Mouse (Mus musculus) embryo, embryonic 9.5 days (tissue): ENCODE results near the gene Ccnl2.

Source experiments
- DNase-seq: peaks from one replicate; pipeline ENCODE4 v3.0.0-alpha.2; 2017; ENCODE audit errors: extremely low spot score

Ccnl2 gene

DNA sequence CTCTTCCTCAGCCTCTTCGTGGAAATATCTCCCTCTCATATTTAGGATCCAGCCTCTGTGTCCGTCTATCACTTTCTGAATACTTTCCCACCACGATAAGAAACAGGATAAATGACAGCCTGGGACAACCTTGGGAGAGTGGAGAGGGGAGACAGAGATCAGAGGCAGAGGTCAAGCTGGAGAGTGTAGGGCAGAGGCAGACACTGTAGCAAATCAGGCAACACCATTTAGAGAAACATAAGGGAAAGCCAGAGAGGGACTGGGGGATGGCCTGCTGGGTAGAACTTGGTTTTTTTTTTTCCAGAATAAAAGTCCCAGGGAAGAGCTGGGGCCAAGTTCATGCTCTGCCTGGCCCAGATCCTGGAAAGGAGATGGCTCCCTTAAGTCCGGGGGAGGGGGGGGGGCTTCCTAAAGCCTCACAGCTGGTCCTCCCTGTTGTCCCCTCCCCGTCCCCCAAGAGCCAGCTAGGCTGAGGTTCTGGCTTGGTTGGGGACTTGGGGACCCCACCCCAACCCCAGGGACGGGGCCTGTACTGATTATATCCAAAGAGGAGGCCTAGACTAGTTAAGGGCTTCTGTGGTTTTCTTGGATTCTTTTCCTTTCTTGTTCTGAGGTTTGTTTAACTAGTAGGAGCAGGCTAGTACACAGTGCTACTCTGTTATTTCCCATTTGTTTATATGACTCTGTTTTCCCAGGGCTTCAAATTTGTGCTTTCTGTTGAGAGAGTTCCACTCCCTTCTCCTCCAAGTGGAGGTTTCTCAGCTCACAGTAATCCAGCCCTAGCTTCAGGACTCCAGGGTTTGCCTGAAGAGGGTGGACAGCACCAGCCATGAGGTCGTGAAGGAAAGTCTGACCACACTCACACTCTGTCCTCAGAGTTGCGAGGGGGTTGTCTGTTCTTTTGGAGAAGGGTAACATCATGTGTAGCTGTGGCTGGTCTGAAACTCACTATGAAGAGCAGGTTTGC is 26.2 kb downstream of the Ccnl2 start:
- no peak for DNase-seq

DNA sequence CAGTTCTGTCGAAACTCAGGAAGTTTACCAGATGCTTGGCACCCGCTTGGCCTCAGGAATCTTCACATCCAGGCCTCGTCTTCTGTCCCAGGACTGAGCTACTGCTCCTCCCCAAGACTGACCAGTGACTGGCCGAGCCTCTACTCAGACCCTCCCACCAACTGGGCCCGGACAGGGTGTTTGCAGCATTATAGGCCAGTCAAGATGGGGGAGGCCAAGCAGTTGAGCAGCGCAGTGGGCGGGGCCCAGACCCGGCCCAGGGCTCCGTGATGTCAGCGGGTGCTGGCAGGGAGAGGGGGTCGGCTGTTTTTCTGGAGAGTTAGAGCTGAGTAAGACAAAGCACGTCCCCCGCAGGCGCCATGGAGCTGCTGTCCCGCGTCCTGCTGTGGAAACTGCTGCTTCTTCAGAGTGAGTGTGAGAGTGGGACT is 27.2 kb downstream of the Ccnl2 start, which contains the start of gene Mxra8:
Mxra8 (plus strand) TSS at position 198 of the 428 bp plus-strand sequence.
- DNase-seq = peak; percentile 91

DNA sequence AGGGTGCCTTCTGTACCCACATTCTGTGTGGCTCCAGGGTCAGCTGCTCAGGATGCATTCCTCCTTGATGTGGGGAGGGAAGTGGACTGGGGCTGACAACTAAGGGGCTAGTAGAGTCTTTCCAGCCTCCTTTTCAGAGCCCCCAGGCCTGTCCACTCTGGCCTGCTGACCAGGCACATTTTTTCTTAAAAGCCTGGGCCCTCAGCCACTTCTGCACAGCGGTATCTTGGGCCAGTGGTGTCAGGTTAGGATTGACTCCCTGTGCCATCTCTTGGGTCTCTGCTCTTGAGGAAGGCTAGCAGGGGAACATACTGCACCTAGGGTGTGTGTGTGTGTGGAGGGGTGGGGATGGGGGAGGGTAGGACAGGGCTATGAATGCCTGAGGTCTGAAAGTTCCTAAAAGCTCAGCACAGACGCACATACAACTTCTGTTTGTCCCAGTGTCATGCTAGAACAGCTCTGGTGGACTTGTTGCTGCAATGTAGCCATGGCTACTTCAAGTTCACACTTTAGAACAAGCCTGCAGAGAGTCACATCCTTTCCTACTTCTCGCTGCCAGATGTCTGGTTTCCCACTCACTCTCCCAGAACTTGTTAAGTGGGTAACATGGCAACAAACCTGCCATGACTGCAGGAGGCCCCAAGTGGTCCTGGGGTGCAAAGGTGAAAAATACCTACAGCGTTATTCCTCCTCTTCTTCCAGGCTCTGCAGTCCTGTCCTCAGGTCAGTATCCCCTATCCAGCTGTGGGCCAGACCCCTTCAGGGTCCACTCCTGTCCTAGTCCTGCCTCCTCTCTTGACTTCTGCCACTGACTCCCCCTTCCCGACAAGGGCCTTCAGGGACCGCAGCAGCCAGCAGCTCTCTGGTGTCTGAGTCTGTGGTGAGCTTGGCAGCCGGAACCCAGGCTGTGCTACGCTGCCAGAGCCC is 28.1 kb downstream of the Ccnl2 start:
- DNase-seq = no peak

DNA sequence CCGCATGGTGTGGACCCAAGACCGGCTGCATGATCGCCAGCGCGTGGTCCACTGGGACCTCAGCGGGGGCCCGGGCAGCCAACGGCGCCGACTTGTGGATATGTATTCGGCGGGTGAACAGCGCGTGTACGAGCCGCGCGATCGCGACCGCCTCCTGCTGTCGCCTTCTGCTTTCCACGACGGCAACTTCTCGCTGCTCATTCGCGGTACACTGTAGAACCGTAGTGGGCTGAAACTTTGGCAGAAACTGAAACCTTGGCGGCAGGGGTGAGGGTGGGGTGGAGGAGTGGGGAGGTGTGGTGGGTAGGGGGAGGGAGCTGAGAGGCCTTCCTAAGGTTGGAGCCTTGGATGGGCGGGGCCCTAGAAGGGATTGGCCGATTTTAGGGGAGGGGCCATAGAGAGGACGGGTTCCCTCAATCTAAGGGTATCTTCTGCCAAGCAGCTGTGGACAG is 28.7 kb downstream of the Ccnl2 start:
- peak; percentile 69 for DNase-seq

DNA sequence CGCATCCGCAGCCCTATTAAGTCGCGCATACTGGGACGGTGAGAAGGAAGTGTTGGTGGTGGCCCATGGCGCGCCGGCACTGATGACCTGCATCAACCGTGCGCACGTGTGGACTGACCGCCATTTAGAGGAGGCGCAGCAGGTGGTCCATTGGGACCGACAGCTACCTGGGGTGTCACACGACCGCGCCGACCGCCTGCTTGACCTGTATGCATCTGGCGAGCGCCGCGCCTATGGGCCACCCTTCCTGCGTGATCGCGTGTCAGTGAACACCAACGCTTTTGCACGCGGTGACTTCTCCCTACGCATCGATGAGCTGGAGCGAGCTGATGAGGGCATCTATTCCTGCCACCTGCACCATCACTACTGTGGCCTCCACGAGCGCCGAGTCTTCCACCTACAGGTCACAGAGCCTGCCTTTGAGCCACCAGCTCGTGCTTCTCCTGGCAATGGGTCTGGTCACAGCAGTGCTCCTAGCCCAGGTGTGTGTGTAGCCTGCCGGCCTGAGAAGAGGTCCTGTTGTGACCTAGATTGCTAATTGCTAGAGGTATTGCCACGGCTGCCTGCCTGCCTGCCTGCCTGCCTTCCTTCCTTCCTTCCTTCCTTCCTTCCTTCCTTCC is 29.5 kb downstream of the Ccnl2 start:
- DNase-seq = no peak

DNA sequence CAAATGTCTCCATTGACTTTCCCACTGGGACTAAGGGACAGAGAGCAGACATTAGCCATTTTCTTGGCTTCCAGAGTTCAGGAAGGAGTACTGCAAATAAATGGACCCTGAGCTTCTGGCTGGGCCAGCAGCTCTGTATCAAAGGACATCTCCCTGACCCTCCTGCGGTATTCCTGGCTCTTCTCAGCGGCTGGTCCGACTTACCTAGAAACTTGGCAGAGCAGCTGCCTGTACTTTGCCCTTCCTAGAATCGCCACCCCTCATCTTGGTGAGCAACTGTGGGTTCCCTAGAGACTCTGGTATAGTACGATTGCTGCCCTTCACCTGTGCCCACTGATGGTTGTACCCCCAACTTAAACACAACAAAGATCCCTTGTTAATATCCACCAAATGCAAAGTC is 30.9 kb downstream of the Ccnl2 start:
- DNase-seq = no peak

DNA sequence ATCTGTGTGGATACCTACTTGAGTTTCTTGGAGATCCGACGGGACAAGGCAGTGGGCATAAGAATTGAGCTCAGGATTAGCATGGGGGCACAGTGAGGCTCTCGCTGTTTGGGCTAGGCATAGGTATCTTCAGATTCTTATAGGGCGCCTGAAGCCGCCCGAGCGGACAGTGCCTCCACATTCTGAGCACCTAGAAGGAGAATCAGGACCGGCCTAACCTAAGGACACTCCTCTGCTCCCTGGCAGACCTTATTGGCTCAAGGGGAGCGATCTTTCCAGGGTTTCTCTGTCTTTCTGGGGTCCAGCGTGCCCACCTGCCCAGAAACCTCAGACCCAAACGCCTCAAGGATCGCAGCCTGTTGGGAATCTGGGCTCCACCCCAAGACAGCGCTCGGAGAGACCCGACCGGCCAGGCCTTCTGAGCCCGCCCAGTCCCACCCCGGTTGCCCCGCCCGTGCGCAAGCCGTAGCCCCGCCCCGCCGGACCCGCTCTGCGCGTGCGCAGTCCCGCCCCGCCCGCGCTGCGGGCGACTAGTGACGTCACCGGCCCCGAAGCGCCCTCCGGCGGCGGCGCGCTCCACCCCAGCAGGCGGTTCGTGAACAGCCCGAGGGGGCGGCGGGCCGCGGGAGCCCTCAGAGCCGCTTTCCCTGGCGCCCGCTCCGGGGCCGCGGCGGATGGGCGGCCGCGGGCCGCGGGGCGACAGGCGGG is 34.7 kb downstream of the Ccnl2 start, which contains the start of gene Dvl1:
Dvl1 (plus strand) TSS at position 532 of the 708 bp plus-strand sequence.
- peak; percentile 96 for DNase-seq

DNA sequence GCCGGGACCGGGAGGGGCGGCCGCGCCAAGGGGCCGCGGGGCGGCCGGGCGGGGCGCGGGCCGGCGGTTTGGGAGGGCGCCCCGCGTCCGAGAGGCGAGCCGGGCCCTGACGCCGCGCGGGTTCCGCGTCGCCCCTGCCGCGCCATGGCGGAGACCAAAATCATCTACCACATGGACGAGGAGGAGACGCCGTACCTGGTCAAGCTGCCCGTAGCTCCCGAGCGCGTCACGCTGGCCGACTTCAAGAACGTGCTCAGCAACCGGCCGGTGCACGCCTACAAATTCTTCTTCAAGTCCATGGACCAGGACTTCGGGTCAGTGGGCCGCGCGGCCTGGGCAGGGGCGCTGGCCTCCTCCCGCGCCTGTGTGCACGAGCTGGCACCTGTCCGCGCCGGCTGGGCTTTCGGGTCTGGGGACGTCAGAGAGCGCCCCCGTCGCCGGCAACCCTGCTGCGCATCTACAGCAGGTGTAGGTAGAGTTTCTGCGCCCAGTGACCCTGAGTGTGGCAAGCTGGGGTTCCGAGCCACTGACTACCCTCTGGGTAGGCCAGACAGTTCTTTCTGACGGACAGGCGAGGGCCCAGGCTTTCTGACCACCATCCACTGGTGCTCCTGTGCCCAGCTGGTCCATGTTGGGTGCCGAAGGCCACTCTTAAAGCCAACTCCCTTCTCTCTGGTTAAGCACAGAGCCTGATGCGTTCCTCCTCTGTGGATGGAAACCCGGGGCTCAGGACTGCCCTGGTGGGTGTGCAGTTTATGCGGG is 35.5 kb downstream of the Ccnl2 start:
- peak; percentile 45 for DNase-seq

DNA sequence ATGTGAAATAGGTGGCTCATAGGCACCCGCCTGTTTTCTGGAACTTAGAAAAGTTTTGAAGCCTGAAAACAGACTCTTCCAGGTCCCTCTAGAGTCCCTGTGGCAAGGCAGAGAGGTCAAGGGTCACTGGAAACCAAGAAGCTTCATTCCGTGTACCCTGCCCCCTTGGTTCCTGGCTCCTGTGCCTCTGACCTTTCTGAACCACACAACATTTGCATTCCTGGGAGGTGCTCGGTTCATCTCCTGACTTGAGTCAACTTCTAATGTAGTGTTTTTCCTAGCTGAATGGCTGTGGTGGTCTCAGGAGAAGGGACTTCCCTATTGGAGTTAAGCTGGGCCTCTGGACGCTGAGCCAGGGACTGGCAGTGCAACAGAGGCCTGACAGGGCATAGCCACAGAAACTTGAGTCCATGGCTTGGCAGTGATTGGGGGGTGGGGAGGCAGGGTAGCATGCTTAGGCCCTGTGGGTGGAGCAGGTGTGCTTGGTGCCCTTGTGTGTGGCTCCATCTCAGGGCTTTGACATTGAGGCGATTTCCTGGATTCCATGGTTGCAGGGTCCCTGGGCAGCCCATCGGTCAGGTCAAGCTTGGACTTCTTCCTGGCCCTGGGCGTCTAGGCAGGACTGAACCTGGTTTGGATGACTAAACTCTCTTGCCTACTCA is 36.3 kb downstream of the Ccnl2 start:
- no peak for DNase-seq

DNA sequence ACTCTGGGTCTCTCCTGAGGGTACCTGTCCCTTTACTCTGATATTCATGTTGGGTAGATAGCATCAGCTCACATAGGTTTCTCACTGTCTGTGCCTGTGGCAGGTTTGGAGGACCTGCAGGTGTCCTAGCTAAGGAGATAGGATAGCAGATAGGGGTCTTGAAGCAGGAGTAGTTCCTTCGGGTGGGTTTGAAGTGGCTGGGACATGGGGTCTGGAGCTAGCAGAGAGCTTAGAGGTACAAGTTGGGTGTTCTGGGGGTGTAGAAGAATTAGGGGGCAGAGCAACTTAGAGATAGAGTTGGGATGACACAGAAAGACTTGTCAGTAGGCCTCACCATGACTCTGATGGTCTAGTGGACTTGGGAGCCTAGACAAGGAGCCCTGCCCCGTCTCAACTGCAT is 37.1 kb downstream of the Ccnl2 start:
- DNase-seq = no peak

DNA sequence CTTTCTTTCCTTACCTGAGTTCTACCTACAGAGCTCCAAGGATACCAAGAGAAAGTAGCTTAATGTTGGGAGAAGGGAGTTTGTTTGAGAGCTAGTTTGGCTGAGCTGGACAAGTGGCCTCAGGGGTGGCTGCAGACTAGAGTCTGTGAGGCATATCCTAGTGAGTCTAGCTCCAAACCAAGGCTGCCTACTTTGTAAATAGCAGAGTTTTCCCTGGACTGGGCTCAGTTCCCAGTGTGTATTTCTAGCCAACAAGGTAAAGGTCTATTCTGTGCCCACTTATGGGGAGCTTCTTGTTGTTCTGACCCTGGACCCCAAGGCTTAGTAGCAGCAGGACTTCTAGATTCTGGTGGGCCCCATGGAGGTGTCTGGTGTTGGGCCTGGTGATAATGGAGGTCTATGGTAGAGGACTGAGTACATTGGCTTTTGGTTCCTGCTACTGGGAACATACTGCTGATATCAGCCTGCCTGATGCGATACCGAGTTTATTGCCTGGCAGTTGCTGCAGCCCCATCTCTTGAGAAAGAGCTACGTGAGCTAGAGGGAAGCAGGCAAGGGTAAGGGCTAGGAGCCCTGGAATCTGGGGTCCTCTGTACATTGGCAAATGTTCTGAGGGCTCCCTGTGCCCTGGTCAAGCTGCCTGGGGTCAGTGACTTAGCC is 37.6 kb downstream of the Ccnl2 start:
- no peak for DNase-seq

DNA sequence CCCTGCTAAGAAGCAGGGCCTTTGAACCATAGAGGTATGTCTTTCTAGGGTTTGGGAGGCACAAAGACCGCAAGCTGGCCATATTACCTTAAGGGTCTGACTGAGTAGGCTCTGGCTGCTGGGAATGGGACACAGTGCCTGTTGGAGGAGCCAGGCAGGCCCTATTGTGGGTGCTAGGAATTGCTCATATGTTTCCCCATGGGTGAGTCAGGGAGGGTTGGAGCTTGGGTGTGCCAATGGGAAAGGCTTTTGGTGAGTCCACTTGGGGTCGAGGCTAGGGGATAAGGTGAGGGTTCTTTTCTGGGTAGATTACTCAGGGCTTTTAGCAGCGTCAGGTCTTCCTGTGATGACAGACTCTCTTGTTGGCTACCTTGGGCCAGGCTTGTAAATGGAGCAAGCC is 39.1 kb downstream of the Ccnl2 start:
- no peak for DNase-seq

DNA sequence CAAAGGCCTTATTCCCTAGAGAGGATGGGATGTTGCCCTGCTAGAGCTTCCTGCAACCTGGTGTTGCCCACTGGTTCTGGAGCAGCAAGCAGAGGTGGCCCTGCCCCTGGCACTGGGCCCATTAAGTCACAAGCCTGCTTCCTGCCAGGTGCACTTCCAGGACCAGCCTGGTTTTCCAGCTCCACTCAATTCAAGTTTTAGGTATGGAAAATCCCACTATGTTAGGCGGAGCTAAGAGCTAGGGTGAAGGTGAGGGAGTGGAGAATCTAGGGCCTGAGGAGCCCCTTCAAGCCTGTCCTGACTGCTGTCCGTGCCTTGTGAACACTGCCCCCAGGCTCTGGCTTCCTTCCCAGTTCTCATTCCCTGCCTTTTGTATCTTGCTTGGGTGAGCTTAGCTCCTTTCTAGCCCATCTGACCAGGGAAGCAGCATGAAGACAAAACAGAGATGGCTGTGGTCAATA is 39.7 kb downstream of the Ccnl2 start:
- no peak for DNase-seq

DNA sequence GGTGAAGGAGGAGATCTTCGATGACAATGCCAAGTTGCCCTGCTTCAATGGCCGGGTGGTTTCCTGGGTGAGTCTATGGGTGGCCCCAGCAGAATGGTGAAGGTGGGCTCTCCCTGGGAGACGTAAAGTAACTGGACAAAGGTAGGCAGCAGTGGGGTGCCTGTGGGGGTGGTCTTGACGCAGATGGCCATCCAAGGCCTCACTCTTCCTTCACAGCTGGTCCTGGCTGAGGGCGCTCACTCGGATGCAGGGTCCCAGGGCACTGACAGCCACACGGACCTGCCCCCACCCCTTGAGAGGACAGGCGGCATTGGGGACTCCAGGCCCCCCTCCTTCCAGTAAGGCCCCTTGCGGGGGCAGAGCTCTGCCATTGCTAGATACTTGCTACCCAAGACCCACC is 41.1 kb downstream of the Ccnl2 start:
- no peak for DNase-seq

DNA sequence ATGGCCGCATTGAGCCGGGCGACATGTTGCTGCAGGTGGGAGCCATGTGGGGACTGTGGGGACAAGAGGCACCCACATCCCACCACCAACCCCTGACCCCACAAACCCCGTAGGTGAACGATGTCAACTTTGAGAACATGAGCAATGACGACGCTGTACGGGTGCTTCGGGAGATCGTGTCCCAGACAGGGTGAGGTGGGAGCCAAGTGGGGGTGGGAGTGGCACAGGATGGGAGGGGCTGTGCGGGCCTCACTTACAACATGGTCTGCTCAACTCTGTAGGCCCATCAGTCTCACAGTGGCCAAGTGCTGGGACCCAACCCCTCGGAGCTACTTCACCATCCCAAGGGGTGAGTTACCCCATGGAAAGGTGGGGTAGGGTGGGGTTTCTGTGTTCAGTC is 42.7 kb downstream of the Ccnl2 start:
- no peak for DNase-seq

DNA sequence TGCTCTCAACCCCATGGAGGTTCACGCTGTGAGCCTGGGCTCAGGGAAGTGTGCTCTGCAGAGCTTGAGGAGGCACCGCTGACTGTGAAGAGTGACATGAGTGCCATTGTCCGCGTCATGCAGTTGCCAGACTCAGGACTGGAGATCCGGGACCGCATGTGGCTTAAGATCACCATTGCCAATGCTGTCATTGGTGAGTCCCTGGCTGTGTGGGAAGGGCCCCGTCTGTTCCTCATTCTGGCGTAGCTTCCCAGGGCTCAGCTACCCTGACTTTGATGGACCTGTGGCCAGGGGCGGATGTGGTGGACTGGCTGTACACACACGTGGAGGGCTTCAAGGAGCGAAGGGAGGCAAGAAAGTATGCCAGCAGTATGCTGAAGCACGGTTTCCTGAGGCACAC is 43.8 kb downstream of the Ccnl2 start:
- no peak for DNase-seq

DNA sequence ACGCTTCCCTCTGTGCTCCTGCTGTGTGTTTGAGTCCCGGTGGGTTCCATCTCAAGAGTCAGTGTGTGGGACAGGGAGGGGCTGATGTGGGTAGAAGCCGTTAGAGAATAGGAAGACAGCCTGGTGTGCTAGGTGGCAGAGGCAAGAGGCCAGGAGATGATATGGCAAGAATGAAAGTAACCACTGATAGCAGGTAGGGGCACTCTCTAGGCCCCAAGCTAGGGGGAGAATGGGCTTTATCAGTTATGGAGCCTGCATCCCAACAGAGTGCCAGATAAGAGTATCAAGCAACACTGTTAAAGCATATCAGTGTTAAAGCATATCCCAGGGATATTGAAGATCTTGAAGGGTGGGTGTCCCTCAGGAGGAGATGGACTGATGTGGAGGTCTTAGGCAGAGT is 44.6 kb downstream of the Ccnl2 start:
- DNase-seq = no peak

DNA sequence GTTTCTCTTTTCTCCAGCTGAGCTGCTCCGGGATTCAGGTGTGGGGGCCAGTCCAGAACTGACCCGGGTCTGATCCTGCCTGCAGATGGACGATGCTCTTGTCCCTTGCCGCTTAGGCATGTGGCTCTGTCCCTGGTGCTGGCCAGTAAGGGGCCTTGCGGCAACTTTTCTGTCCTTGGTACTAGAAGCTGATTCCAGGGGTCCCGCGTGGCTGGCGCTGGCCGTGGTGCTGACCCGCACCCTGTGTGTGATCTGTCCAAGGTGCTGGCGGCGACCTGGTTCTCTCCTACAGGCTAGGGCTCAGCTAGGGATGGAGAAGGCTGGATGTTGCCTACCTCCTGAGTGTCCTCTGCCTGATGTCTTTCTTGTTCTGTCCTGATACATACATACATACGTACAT is 47.0 kb downstream of the Ccnl2 start:
- peak; percentile 87 for DNase-seq

DNA sequence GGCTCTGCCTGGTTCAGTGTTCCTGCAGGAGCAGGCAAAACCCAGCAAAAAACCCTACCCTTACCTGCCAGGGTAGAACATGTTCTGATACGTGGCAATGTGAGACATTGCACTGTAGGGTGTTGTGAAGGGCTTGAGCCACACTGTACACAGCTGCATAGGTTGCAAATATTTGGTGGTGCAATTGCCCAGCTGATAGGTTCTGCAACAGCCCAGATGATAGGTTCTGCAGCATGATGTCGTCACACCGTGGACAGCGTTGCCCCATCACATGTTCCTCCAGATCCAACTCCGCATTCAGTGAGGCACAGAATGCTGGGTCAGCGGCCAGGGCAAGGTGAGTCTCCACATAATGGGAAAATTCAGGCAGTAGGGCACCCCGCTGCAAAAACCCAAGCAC is 49.5 kb downstream of the Ccnl2 start:
- DNase-seq = no peak
